Mouse (Mus musculus) T-helper 2 cell (primary cell): ENCODE data around the gene Tm7sf3.

Experiments
- in situ Hi-C: fragments of 300-600 bp; cut with MboI, MseI; formaldehyde crosslinking; loops from one replicate; pipeline ENCODE4 v1.15.1; 2025; ENCODE audit warnings: high pct_unique_total_duplicates

Gene Tm7sf3

GRCm38 (mm10) chr6:146642276-146643183, at the start of gene Tm7sf3, which contains the start of gene Med21:
Gene Tm7sf3, minus strand, starts transcription at chr6:146642824.
Gene Med21, plus strand, starts transcription at chr6:146642547.
- in situ Hi-C loops = loop anchor here (5.0 kb wide), 1 partner anchor 65 kb away; the partner anchor contains the start of genes Fgfr1op2 and Ints13

GRCm38 (mm10) chr6:146688861-146689260, 46.2 kb upstream of the Tm7sf3 start:
- in situ Hi-C loops = no loop called here

GRCm38 (mm10) chr6:146688010-146688409, 45.4 kb upstream of the Tm7sf3 start:
- in situ Hi-C loops = no loop called here

- in situ Hi-C loops = no loop called here
Measured at GRCm38 (mm10) chr6:146686463-146687196, 44.0 kb upstream of the Tm7sf3 start.

GRCm38 (mm10) chr6:146685781-146686308, 43.2 kb upstream of the Tm7sf3 start:
- in situ Hi-C loops = no loop called here

- in situ Hi-C loops = no loop called here
Measured at GRCm38 (mm10) chr6:146683881-146684280, 41.3 kb upstream of the Tm7sf3 start.

GRCm38 (mm10) chr6:146678136-146679070, 35.8 kb upstream of the Tm7sf3 start:
- in situ Hi-C loops = loop anchor here (5.0 kb wide), 2 partner anchors 64 to 354 kb away; partner anchors contain the start of gene Rep15

GRCm38 (mm10) chr6:146676904-146677303, 34.3 kb upstream of the Tm7sf3 start:
- in situ Hi-C loops = loop anchor here (5.0 kb wide), 2 partner anchors 65 to 355 kb away; partner anchors contain the start of gene Rep15

GRCm38 (mm10) chr6:146674881-146675536, 32.4 kb upstream of the Tm7sf3 start:
- in situ Hi-C loops = loop anchor here (5.0 kb wide), 2 partner anchors 67 to 357 kb away; partner anchors contain the start of gene Rep15

GRCm38 (mm10) chr6:146674420-146674819, 31.8 kb upstream of the Tm7sf3 start:
- in situ Hi-C loops = no loop called here

- in situ Hi-C loops = no loop called here
Measured at GRCm38 (mm10) chr6:146673696-146674095, 31.1 kb upstream of the Tm7sf3 start.

- in situ Hi-C loops = no loop called here
Measured at GRCm38 (mm10) chr6:146672106-146672505, 29.5 kb upstream of the Tm7sf3 start.

- in situ Hi-C loops = no loop called here
Measured at GRCm38 (mm10) chr6:146670956-146671855, 28.6 kb upstream of the Tm7sf3 start.

- in situ Hi-C loops = no loop called here
Measured at GRCm38 (mm10) chr6:146668606-146669005, 26.0 kb upstream of the Tm7sf3 start.

GRCm38 (mm10) chr6:146666811-146667210, 24.2 kb upstream of the Tm7sf3 start:
- in situ Hi-C loops = no loop called here

- in situ Hi-C loops = no loop called here
Measured at GRCm38 (mm10) chr6:146665408-146665807, 22.8 kb upstream of the Tm7sf3 start.

- in situ Hi-C loops = loop anchor here (5.0 kb wide), 1 partner anchor 107 kb away; no protein-coding TSS in a partner anchor
Measured at GRCm38 (mm10) chr6:146664917-146665316, 22.3 kb upstream of the Tm7sf3 start.

GRCm38 (mm10) chr6:146664116-146664515, 21.5 kb upstream of the Tm7sf3 start:
- in situ Hi-C loops = loop anchor here (5.0 kb wide), 1 partner anchor 108 kb away; no protein-coding TSS in a partner anchor

- in situ Hi-C loops = loop anchor here (5.0 kb wide), 1 partner anchor 110 kb away; no protein-coding TSS in a partner anchor
Measured at GRCm38 (mm10) chr6:146662679-146663078, 20.1 kb upstream of the Tm7sf3 start.
